Mouse (Mus musculus): ENCODE data around the gene Srek1.

- TF ChIP-seq CTCF (conservative IDR thresholded peaks at IDR 0.05 in 1 of 2, IDR thresholded peaks at IDR 0.05 in 1 of 2; ENCODE audit: low read depth in 2 of 2, low read length in 2 of 2) (no peak), SIN3A (IDR thresholded peaks at IDR 0.05; ENCODE audit: low read length) (no peak)
These were observed 31.9 kb upstream of the Srek1 start for GRCm38 (mm10) chr13:103806210-103806851.

All from CH12.LX (cell line).